Mouse (Mus musculus) heart, postnatal 14 days (tissue): ENCODE data around the gene Chsy1. TPM values are rescaled to one million over a fixed set of nuclear protein-coding genes. Genes with fewer than 3 reads are reported as not detected.

Experiments
- DNase-seq, 2 experiments: peaks; one replicate each; pipeline ENCODE4 v3.0.0; 2021 to 2022
- intact Hi-C: fragments of 180-260 bp; cut with DNase I; formaldehyde crosslinking; loops from one replicate; pipeline ENCODE4 v1.15.1; 2025
- total RNA-seq, 2 experiments: library from RNA; stranded (reverse); gene quantifications; 2 replicates each; pipeline ENCODE4 v1.2.3; 2021

The Chsy1 gene
- total RNA-seq, 2 experiments from 2014 or later = 20.2 to 21.5 TPM

GRCm38 (mm10) chr7:66136187-66136586, 26.9 kb downstream of the Chsy1 start:
- intact Hi-C loops = no loop called here

GRCm38 (mm10) chr7:66137309-66137708, 28.0 kb downstream of the Chsy1 start:
- DNase-seq = no peak
- intact Hi-C loops = no loop called here

More at GRCm38 (mm10) chr7:66136187-66136586, 26.9 kb downstream of the Chsy1 start:
- no peak for DNase-seq

- intact Hi-C loops = no loop called here
- DNase-seq = peak in 1 of 2 experiments; percentile 25
Measured at GRCm38 (mm10) chr7:66138301-66138700, 29.0 kb downstream of the Chsy1 start.

- intact Hi-C loops = no loop called here
- no peak for DNase-seq
Measured at GRCm38 (mm10) chr7:66138878-66139277, 29.6 kb downstream of the Chsy1 start.

- intact Hi-C loops = no loop called here
- no peak for DNase-seq
Measured at GRCm38 (mm10) chr7:66140095-66140494, 30.8 kb downstream of the Chsy1 start.

GRCm38 (mm10) chr7:66140923-66141570, 31.7 kb downstream of the Chsy1 start:
- DNase-seq = peak in 1 of 2 experiments; percentile 16
- intact Hi-C loops = no loop called here

GRCm38 (mm10) chr7:66142514-66142913, 33.2 kb downstream of the Chsy1 start:
- intact Hi-C loops = no loop called here
- no peak for DNase-seq

- DNase-seq = no peak
- intact Hi-C loops = no loop called here
Measured at GRCm38 (mm10) chr7:66144543-66144942, 35.2 kb downstream of the Chsy1 start.

- intact Hi-C loops = no loop called here
- DNase-seq = no peak
Measured at GRCm38 (mm10) chr7:66147156-66147555, 37.8 kb downstream of the Chsy1 start.

- intact Hi-C loops = no loop called here
- no peak for DNase-seq
Measured at GRCm38 (mm10) chr7:66147816-66148215, 38.5 kb downstream of the Chsy1 start.

- DNase-seq = no peak
- intact Hi-C loops = no loop called here
Measured at GRCm38 (mm10) chr7:66149506-66149905, 40.2 kb downstream of the Chsy1 start.

- no peak for DNase-seq
- intact Hi-C loops = no loop called here
Measured at GRCm38 (mm10) chr7:66150411-66150810, 41.1 kb downstream of the Chsy1 start.

GRCm38 (mm10) chr7:66157413-66157812, 48.1 kb downstream of the Chsy1 start:
- intact Hi-C loops = loop anchor here (5.0 kb wide), 1 partner anchor 40 kb away; no protein-coding TSS in a partner anchor
- peak in 1 of 2 experiments; percentile 19 for DNase-seq

- DNase-seq = no peak
- intact Hi-C loops = loop anchor here (5.0 kb wide), 1 partner anchor 39 kb away; no protein-coding TSS in a partner anchor
Measured at GRCm38 (mm10) chr7:66157861-66158415, 48.6 kb downstream of the Chsy1 start.

GRCm38 (mm10) chr7:66158616-66159129, 49.4 kb downstream of the Chsy1 start:
- intact Hi-C loops = loop anchor here (5.0 kb wide), 1 partner anchor 39 kb away; no protein-coding TSS in a partner anchor

GRCm38 (mm10) chr7:66159961-66160360, 50.6 kb downstream of the Chsy1 start:
- no peak for DNase-seq
- intact Hi-C loops = loop anchor here (5.0 kb wide), 1 partner anchor 37 kb away; no protein-coding TSS in a partner anchor

More at GRCm38 (mm10) chr7:66158616-66159129, 49.4 kb downstream of the Chsy1 start:
- no peak for DNase-seq

GRCm38 (mm10) chr7:66161836-66162235, 52.5 kb downstream of the Chsy1 start:
- DNase-seq = no peak
- intact Hi-C loops = no loop called here

- intact Hi-C loops = no loop called here
- no peak for DNase-seq
Measured at GRCm38 (mm10) chr7:66162489-66162888, 53.2 kb downstream of the Chsy1 start.

- DNase-seq = no peak
- intact Hi-C loops = no loop called here
Measured at GRCm38 (mm10) chr7:66162981-66163380, 53.7 kb downstream of the Chsy1 start.

GRCm38 (mm10) chr7:66164427-66165031, 55.2 kb downstream of the Chsy1 start:
- intact Hi-C loops = no loop called here
- no peak for DNase-seq

GRCm38 (mm10) chr7:66165036-66165798, 55.9 kb downstream of the Chsy1 start:
- intact Hi-C loops = no loop called here
- DNase-seq = no peak
